Mouse (Mus musculus): Measurements from ENCODE around the gene Aoc1.
A peak's percentile ranks its signal among the peaks of the same experiment; 100 is the strongest.
"Not testable (repeated sequence)": the region's sequence is repeated elsewhere in the genome, so short reads cannot be mapped to it uniquely, and the experiment has no call there.

The Aoc1 gene

DNA sequence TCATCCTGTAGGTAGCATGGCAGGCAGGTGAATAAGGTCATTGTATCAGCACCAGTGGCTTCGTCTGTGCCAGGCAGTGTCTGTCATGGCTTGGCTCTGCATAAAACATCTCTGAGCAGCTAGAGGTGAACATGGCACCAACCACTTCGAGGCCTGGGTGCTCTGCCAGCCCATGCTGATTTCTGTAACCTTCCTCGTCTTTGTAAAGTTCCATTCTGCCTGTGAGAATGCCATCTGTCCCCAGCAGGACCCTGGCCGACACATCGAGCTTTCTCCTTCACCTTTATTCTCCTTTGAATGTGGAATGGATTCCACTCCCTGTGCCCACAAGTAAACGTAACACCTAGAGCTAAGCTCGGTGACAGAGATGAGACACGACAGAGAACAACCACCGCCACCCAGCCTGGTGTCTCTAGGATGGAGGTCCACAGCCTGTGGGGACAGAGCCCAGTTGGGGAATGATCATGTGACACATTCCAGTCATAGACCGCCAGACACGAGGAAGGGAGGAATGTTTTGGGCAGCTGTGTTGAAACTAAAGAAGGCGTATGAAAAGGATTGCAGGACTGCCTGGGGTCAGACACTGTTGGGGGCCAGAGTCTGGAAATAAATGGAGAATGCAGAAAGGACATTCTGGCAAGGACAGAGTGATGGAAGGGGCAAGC lies 10.9 kb upstream of the Aoc1 start:
- DNase-seq, result no peak

GRCm38 (mm10) chr6:48862816-48863215 lies 9.9 kb upstream of the Aoc1 start:
- no peak for DNase-seq

DNA sequence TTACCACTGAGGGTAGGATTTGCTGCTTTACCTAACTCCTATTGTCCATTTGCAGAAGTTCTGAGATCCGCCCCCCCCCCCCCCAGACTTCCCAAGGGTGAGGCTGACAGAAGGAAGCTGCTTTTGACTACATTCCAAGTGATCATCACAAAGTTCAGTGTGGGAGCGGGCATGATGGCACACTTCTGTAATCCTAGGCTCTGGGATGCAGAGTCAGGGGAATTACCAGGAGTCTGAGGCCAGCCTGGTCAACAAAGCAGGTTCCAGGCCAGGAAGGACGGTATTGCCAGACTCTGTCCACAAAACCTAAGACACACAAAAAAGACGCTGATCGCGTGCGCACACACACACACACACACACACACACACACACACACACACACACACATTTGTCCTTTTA lies 9.2 kb upstream of the Aoc1 start:
- no peak for DNase-seq

GRCm38 (mm10) chr6:48864181-48864580 lies 8.5 kb upstream of the Aoc1 start:
- DNase-seq, result no peak

- no peak for DNase-seq
Observed at GRCm38 (mm10) chr6:48864723-48865122, 8.0 kb upstream of the Aoc1 start.

- no peak for DNase-seq
Observed at GRCm38 (mm10) chr6:48865152-48865745, 7.4 kb upstream of the Aoc1 start.

GRCm38 (mm10) chr6:48866355-48866950 lies 6.2 kb upstream of the Aoc1 start:
- DNase-seq, result not testable (repeated sequence)

- no peak for DNase-seq
Observed at GRCm38 (mm10) chr6:48867158-48867557, 5.5 kb upstream of the Aoc1 start.

DNA sequence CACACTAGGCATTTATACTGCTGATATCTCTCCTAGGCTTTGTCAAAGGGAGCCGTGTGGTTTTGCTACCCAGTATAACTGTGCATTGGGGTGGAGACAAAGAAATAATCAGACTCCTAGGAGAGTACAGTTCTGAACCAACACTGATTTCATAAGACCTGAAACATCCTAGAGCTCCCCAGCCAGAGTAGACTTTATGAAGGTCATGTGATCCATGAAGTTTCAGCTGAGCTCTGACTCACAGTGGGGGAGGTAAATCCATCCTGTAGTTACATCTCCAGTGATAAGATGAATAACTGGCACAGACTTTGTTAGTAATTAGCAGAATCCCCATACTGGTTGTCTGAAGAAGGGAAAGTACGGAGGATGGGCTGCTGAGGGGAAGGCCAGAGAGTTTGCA lies 2.9 kb upstream of the Aoc1 start:
- no peak for DNase-seq

GRCm38 (mm10) chr6:48874576-48874975 lies 1.9 kb downstream of the Aoc1 start:
- no peak for DNase-seq

DNA sequence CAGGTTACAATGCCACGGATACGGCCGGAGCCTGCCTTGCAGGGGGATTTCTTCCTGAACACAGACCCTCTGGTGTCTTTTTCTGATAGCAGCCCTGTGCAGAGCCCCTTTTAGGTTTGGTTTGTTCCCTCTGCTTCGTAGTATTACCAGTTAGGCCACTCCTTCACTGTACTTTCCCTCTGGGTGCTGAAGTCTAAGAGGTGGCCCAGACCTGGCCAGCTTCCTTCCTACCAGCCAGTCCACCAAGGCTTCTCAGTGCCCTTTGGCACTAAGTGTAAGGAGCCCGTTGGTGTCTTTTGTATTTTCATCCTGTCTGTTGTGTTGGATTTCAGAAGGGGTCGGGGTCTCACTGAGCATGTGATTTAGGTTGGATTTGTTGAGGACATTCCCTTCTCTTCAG lies 2.8 kb downstream of the Aoc1 start:
- no peak for DNase-seq

- DNase-seq, result peak; percentile 31
Observed at GRCm38 (mm10) chr6:48876510-48877135, 3.9 kb downstream of the Aoc1 start.

DNA sequence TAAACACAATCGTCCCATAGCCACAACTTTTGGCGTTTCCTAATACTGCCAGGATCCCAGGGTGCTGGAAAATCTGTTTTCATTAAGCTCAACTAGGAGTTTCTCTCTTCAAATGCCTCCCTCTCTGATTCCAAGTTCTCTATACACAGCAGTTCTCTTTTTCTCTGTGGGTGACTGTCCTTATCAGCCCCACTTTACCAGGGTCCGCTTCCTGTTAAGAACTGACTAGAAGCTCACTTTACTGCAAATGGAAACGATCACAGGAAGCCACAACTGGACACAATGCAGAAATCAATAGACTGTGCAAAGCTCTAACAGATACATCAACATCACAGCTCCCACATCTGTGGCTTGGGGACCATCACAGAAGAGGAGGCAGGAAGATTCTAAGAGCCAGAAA lies 21.5 kb downstream of the Aoc1 start:
- DNase-seq, result no peak

DNA sequence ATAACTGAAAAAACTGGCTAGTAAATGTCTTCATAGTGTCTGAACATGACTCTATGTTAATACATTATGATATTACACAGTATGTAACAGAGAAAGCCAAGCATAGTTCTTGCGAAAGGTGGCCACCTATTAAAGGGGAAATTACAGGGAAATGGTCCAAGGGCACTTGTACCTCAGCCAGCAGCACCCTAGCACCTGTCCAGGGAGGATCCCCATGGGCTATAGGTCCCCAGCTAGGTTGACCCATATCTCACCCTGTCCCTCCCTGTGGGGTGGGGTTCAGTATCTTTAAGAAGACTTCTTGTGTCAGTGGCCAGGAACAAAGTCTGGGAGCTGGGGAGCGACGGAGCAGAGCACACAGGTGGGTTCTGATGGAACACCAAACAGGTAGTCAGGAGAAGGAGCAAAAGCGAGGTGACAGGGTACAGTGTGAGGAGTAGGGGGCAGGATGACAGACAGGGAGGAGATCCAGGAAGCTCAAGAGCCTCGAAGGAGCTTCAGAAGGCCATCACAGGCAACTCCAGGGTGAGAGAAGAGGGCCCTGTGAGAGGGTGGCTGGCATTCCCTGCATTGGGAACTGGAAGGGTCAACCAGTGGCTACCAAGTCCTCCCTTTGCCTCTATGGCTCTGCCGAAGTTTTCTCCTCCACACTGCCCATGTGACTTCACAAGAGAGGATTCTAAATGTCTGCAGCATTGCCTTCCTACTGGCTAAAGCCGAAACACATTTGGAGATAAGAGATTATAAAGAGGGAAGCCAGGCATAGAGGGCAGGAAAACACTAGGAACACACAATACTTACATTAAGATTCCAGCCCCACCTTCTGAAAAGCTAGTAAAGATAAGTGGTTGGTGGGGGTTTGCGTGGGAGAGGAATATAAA lies 22.5 kb downstream of the Aoc1 start:
- no peak for DNase-seq

GRCm38 (mm10) chr6:48895941-48896340 lies 23.2 kb downstream of the Aoc1 start:
- DNase-seq, result no peak

GRCm38 (mm10) chr6:48896956-48897355 lies 24.3 kb downstream of the Aoc1 start:
- DNase-seq, result no peak

- not testable (repeated sequence) for DNase-seq
Observed at GRCm38 (mm10) chr6:48901316-48901715, 28.6 kb downstream of the Aoc1 start.

DNA sequence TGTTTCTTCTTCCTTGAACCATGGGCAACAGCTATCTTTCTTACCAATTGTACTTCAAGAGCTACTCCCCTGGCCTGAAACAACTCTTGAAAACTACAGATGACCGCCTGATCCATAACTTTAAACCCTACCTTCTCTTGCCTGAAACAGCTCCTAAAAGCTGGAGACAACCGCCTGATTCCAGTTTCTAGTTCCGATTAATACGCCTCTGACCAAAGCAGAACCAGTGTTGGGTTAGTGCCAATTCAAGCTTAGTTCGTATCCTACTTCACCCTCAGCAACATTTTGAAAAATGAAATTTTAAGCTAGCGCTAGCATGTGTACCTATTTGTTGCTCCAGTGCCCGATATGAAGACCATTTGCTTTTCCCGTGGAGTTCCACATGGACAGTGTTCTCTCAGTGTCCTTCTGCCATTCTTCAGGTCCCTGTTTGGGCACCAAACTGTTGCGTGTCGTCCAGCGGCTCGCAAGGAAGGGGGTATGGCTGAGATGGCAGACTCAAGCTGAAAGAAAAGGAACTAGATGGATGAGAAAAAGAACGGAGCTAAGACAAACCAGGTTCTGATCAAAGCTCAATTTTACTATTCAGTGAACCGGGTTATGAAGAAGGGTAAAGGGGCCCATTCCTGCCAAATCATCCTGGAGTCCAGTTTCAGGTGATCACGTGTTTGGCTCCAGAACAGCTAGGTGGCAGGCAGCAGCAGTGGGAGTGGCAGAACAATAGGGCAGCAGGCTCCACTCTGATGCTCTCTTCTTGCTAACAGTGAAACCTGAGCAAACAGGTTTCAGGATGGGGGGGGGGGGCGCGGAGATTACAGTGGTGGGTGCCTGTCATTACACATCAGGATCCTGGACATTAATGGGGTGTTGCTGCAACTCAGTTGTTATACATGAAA lies 30.1 kb downstream of the Aoc1 start:
- DNase-seq, result no peak

GRCm38 (mm10) chr6:48903437-48903836 lies 30.7 kb downstream of the Aoc1 start:
- DNase-seq, result no peak

DNA sequence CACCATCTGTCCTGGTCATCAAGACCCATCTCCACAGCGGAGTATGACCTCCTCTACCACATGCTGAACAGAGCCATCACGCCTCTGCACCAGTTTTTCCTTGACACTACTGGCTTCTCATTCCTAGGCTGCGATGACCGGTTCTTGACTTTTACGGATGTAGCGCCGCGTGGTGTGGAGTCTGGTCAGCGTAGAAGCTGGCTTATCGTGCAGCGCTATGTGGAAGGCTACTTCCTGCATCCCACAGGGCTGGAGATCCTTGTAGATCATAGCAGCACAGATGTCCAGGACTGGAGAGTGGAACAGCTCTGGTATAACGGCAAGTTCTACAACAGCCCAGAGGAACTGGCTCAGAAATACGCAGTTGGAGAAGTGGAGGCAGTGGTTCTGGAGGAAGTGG lies 32.9 kb downstream of the Aoc1 start:
- DNase-seq, result no peak

DNA sequence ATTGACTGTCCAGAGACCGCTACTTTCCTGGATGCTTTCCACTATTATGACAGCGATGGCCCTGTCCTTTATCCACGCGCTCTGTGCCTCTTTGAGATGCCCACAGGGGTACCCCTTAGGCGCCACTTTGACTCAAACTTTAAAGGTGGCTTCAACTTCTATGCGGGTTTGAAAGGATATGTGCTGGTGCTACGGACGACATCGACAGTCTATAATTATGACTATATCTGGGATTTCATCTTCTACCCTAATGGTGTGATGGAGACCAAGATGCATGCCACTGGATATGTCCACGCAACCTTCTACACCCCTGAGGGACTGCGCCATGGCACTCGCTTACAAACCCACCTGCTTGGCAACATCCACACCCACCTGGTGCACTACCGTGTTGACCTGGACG lies 33.7 kb downstream of the Aoc1 start:
- no peak for DNase-seq

- no peak for DNase-seq
Observed at GRCm38 (mm10) chr6:48909229-48909628, 36.5 kb downstream of the Aoc1 start.

Measured in cerebellum, adult 9-10 months (tissue).